Mouse (Mus musculus) megakaryocyte-erythroid progenitor cell, adult 5-6 weeks (primary cell): ENCODE measurements around the gene Vmn1r60. TPM values are rescaled to one million over a fixed set of nuclear protein-coding genes. Genes with fewer than 3 reads are reported as not detected.
"Not testable (repeated sequence)": the region's sequence is repeated elsewhere in the genome, so short reads cannot be mapped to it uniquely, and the experiment has no call there.

Source experiments
- ATAC-seq: replicated peaks from 2 replicates; pipeline ENCODE4 v1.8.0; 2016; ENCODE audit warnings: mild to moderate bottlenecking, inconsistent platforms; ENCODE audit not compliant: severe bottlenecking, poor library complexity, low FRiP score, low TSS enrichment
- total RNA-seq, 2 experiments: library from RNA; stranded (forward) in 1 of 2; stranded (reverse) in 1 of 2; fragments of 200-1000, 215-1000 nt in 1 of 2; fragments of >200 nt in 1 of 2; fragmentation: Nextera tagmentation in 1 of 2; gene quantifications; 2 replicates each; pipeline ENCODE4 v1.2.3; 2014 to 2017

Gene Vmn1r60
- total RNA-seq (2014; fragmentation: Nextera tagmentation) (not detected in 2 replicates), total RNA-seq (2017) (not detected in 2 replicates)

- ATAC-seq: not testable (repeated sequence)
These were observed at the start of gene Vmn1r60 for GRCm38 (mm10) chr7:5547217-5547616. Vmn1r60 (minus strand) TSS chr7:5547317.

GRCm38 (mm10) chr7:5540770-5541436 lies 6.2 kb downstream of the Vmn1r60 start:
- ATAC-seq: not testable (repeated sequence)

DNA sequence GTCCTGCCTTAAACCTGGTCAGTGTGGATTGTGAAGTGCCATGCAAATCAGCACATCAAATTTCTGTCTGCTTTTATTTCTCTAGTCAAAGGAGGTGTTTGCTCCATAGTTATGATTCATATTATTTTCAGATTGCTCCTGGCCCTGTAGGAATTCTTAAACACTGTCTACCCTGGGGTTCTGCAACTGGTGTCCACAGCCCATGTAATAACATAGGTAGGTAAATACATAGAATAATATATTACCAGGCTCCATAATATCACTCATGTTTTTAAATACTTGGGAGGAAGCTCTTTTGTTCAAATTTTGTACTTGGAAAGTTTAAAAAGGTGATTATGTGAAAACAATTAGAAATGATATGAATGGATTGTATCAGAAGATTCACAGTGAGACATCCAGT lies 53.3 kb downstream of the Vmn1r60 start, which contains the start of gene Vmn2r28:
Gene Vmn2r28, minus strand, starts transcription at position 101 of the 400 bp plus-strand sequence.
- not testable (repeated sequence) for ATAC-seq

Other genes starting within 250 kb of the Vmn1r60 start
- gene Gm5065, start 196.8 kb downstream of the Vmn1r60 start, total RNA-seq (2014; fragmentation: Nextera tagmentation): not detected in 2 replicates
- gene Gm5065, start 196.8 kb downstream of the Vmn1r60 start, total RNA-seq (2017): not detected in 2 replicates
- gene Nlrp2, start 196.3 kb downstream of the Vmn1r60 start, total RNA-seq (2014; fragmentation: Nextera tagmentation): not detected in 2 replicates
- gene Nlrp2, start 196.3 kb downstream of the Vmn1r60 start, total RNA-seq (2017): not detected in 2 replicates
- gene Vmn1r58, start 133.9 kb downstream of the Vmn1r60 start, total RNA-seq (2014; fragmentation: Nextera tagmentation): not detected in 2 replicates
- gene Vmn1r58, start 133.9 kb downstream of the Vmn1r60 start, total RNA-seq (2017): not detected in 2 replicates
- not detected in 2 replicates for gene Vmn1r59, start 90.5 kb downstream of the Vmn1r60 start, total RNA-seq (2014; fragmentation: Nextera tagmentation)
- gene Vmn1r59, start 90.5 kb downstream of the Vmn1r60 start, total RNA-seq (2017): not detected in 2 replicates
- gene Vmn2r28, start 53.4 kb downstream of the Vmn1r60 start, total RNA-seq (2014; fragmentation: Nextera tagmentation): not detected in 2 replicates
- gene Vmn2r28, start 53.4 kb downstream of the Vmn1r60 start, total RNA-seq (2017): not detected in 2 replicates
- not detected in 2 replicates for gene Vmn1r61, start 66.0 kb upstream of the Vmn1r60 start, total RNA-seq (2014; fragmentation: Nextera tagmentation)
- gene Vmn1r61, start 66.0 kb upstream of the Vmn1r60 start, total RNA-seq (2017): not detected in 2 replicates
- not detected in 2 replicates for gene Vmn1r62, start 126.3 kb upstream of the Vmn1r60 start, total RNA-seq (2014; fragmentation: Nextera tagmentation)
- not detected in 2 replicates for gene Vmn1r62, start 126.3 kb upstream of the Vmn1r60 start, total RNA-seq (2017)